Mouse (Mus musculus) neural tube, embryonic 15.5 days (tissue): Measurements from ENCODE around the gene Tbxa2r. TPM values are rescaled to one million over a fixed set of nuclear protein-coding genes. Genes with fewer than 3 reads are reported as not detected.

ENCODE experiments used
- ATAC-seq: fragments of 200-750 bp; cut with Nextera tagmentation; 2 replicates; pipeline ENCODE4 v1.8.0; 2017; ENCODE audit warnings: mild to moderate bottlenecking, moderate TSS enrichment, moderate library complexity; ENCODE audit not compliant: low FRiP score
- H3K27ac ChIP-seq: fragments of 300-500 bp; sonication (generic); replicated peaks from 2 replicates; pipeline ENCODE4 v1.5.1; 2015; ENCODE audit warnings: mild to moderate bottlenecking, inconsistent platforms
- H3K27me3 ChIP-seq: fragments of 300-500 bp; sonication (generic); replicated peaks from 2 replicates; pipeline ENCODE4 v1.6.1; 2015; ENCODE audit warnings: inconsistent platforms
- H3K36me3 ChIP-seq: fragments of 300-500 bp; sonication (generic); 2 replicates; pipeline ENCODE4 v1.6.1; 2015; ENCODE audit warnings: inconsistent platforms
- H3K4me1 ChIP-seq: fragments of 300-500 bp; sonication (generic); 2 replicates; pipeline ENCODE4 v1.6.1; 2015; ENCODE audit warnings: inconsistent platforms
- H3K4me2 ChIP-seq: fragments of 300-500 bp; sonication (generic); 2 replicates; pipeline ENCODE4 v1.6.1; 2015; ENCODE audit warnings: inconsistent platforms, mild to moderate bottlenecking, moderate library complexity
- H3K4me3 ChIP-seq: fragments of 300-500 bp; sonication (generic); replicated peaks from 2 replicates; pipeline ENCODE4 v1.5.1; 2015; ENCODE audit warnings: mild to moderate bottlenecking, inconsistent platforms
- H3K9ac ChIP-seq: fragments of 300-500 bp; sonication (generic); replicated peaks from 2 replicates; pipeline ENCODE4 v1.6.1; 2015; ENCODE audit warnings: mild to moderate bottlenecking, inconsistent platforms
- H3K9me3 ChIP-seq: fragments of 300-500 bp; sonication (generic); replicated peaks from 2 replicates; pipeline ENCODE4 v1.6.1; 2016; ENCODE audit warnings: inconsistent platforms
- WGBS: fragments of 180-500 bp; shearing (Covaris S2); methylation state at CpG from one replicate; pipeline ENCODE4 v1.1.7; 2015; ENCODE audit warnings: mixed read lengths; 5-methylcytosine and 5-hydroxymethylcytosine counted together
- polyA plus RNA-seq: library from polyadenylated mRNA; unstranded; fragments of >200 nt; fragmentation: Nextera tagmentation; extraction: Ambion mirVana; gene quantifications from 2 replicates; pipeline ENCODE4 v1.2.1, GENCODE M21; 2015

The Tbxa2r gene
- polyA plus RNA-seq, 1 experiment from 2014 or later: 5.5 TPM

GRCm38 (mm10) chr10:81379809-81380378 lies 51.4 kb downstream of the Tbxa2r start:
- H3K4me2 ChIP-seq: no peak overlapping the region
- ATAC-seq: no peak
- H3K27ac ChIP-seq: no peak overlapping the region
- peaks cover 36% of the 10 kb centered on the region for H3K4me1 ChIP-seq
- H3K9ac ChIP-seq: no peak overlapping the region
- WGBS: 91% methylated on average over 6 of the region's 6 CpGs
- H3K9me3 ChIP-seq: no peaks in the 10 kb centered on the region
- no peak overlapping the region for H3K4me3 ChIP-seq
- H3K27me3 ChIP-seq: no peaks in the 10 kb centered on the region
- 0 out of 2 replicates have a peak, but pooled peaks cover 4% of the 10 kb centered on the region for H3K36me3 ChIP-seq

DNA sequence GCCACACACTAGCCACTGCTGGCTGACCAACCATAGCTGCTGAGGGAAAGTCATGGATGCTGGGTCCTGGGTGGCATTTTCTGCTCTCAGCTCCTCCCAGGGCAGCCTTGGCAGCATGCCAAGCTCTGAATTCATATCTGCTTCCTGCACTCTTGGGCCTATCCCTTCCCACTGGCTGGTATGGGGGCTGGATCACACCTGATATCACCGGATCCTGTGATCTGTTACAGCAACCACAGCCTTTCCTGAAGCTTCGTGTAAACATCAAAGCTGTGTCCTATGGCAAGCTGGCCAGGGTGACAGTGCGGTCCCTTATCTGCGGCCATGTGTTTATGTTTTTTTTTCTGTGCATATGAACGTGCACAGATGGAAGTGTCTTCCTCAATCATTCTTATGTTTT lies 53.5 kb downstream of the Tbxa2r start:
- no peak overlapping the region for H3K27ac ChIP-seq
- H3K4me2 ChIP-seq: no peak overlapping the region
- H3K27me3 ChIP-seq: no peaks in the 10 kb centered on the region
- peaks cover 12% of the 10 kb centered on the region for H3K36me3 ChIP-seq
- no peak for ATAC-seq
- no peak overlapping the region for H3K9ac ChIP-seq
- H3K4me1 ChIP-seq: peaks cover 31% of the 10 kb centered on the region
- H3K4me3 ChIP-seq: no peak overlapping the region
- H3K9me3 ChIP-seq: no peaks in the 10 kb centered on the region
- WGBS: 89% methylated on average over 5 of the region's 5 CpGs

- no peaks in the 10 kb centered on the region for H3K9me3 ChIP-seq
- ATAC-seq: peak; percentile 92
- peak within 1 kb of the TSS; percentile 86 for H3K27ac ChIP-seq
- no peaks in the 10 kb centered on the region for H3K27me3 ChIP-seq
- peak within 1 kb of the TSS; percentile 96 for H3K4me3 ChIP-seq
- H3K4me2 ChIP-seq: peak within 1 kb of the TSS; percentile 97
- peak within 1 kb of the TSS; percentile 79 for H3K9ac ChIP-seq
- peaks cover 22% of the 10 kb centered on the region for H3K4me1 ChIP-seq
- peaks cover 29% of the 10 kb centered on the region for H3K36me3 ChIP-seq
- WGBS: 8% methylated on average over 54 of the region's 54 CpGs
Observed at GRCm38 (mm10) chr10:81383802-81384604, 55.5 kb downstream of the Tbxa2r start, which contains the start of the genes Dohh and Gm48551. Gene Dohh (plus strand): TSS chr10:81384428. Gene Gm48551 (plus strand): TSS chr10:81384466.

DNA sequence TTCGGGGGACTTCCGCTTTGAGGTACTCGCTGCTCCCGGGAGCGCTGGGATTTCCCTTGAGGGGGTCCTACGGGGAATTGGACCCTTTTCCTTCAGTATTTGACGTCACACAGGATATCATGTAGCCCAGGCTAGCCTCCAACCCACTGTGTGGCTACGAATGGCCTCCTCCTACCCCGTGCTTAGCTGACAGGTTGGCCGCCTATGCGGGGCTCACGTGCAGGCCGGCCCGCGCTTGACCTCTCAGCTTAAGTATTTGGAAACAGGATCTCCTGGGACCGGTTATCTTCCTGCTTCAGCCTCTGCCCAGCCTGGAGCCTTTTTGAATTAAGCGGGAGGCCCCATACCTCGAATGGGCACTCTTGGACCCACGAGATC lies 56.1 kb downstream of the Tbxa2r start:
- Histone ChIP-seq H3K36me3 (peaks cover 29% of the 10 kb centered on the region), H3K27ac (peak overlapping the region; percentile 86), H3K4me3 (peak overlapping the region; percentile 96), H3K4me1 (peaks cover 23% of the 10 kb centered on the region), H3K9ac (peak overlapping the region; percentile 79), H3K9me3 (no peaks in the 10 kb centered on the region), H3K27me3 (no peaks in the 10 kb centered on the region), H3K4me2 (peak overlapping the region; percentile 97)
- 0% methylated on average over 19 of the region's 19 CpGs for WGBS
- ATAC-seq: peak; percentile 25

Other genes with a start within 250 kb of the Tbxa2r start
- gene Creb3l3, start 229.9 kb upstream of the Tbxa2r start, polyA plus RNA-seq: 0.38 and 0.56 TPM in 2 replicates
- gene Map2k2, start 222.8 kb upstream of the Tbxa2r start, polyA plus RNA-seq: 227 and 241 TPM in 2 replicates
- 14.8 and 21.0 TPM in 2 replicates for gene Zbtb7a, start 193.5 kb upstream of the Tbxa2r start, polyA plus RNA-seq
- 52.8 and 57.3 TPM in 2 replicates for gene Pias4, start 160.8 kb upstream of the Tbxa2r start, polyA plus RNA-seq
- 493 and 549 TPM in 2 replicates for gene Eef2, start 152.1 kb upstream of the Tbxa2r start, polyA plus RNA-seq
- 65.7 and 70.4 TPM in 2 replicates for gene Dapk3, start 145.7 kb upstream of the Tbxa2r start, polyA plus RNA-seq
- not detected in 2 replicates for gene 4930442H23Rik, start 144.9 kb upstream of the Tbxa2r start, polyA plus RNA-seq
- gene Nmrk2, start 126.7 kb upstream of the Tbxa2r start, polyA plus RNA-seq: 0.17 and 0.26 TPM in 2 replicates
- 64.8 and 91.1 TPM in 2 replicates for gene Atcay, start 97.9 kb upstream of the Tbxa2r start, polyA plus RNA-seq
- 27.1 and 31.9 TPM in 2 replicates for gene Zfr2, start 95.6 kb upstream of the Tbxa2r start, polyA plus RNA-seq
- gene Matk, start 75.8 kb upstream of the Tbxa2r start, polyA plus RNA-seq: 37.1 and 48.3 TPM in 2 replicates
- gene Mrpl54, start 61.8 kb upstream of the Tbxa2r start, polyA plus RNA-seq: 155 and 160 TPM in 2 replicates
- gene Apba3, start 61.8 kb upstream of the Tbxa2r start, polyA plus RNA-seq: 38.0 and 39.1 TPM in 2 replicates
- gene Tjp3, start 37.1 kb upstream of the Tbxa2r start, polyA plus RNA-seq: 4.1 and 7.9 TPM in 2 replicates
- 116 and 124 TPM in 2 replicates for gene Pip5k1c, start 35.8 kb upstream of the Tbxa2r start, polyA plus RNA-seq
- gene Cactin, start 7.6 kb upstream of the Tbxa2r start, polyA plus RNA-seq: 27.8 and 34.0 TPM in 2 replicates
- gene Gipc3, start 14.5 kb downstream of the Tbxa2r start, polyA plus RNA-seq: not detected in 2 replicates
- 31.0 and 48.9 TPM in 2 replicates for gene Hmg20b, start 21.7 kb downstream of the Tbxa2r start, polyA plus RNA-seq
- 22.9 and 29.4 TPM in 2 replicates for gene Mfsd12, start 28.8 kb downstream of the Tbxa2r start, polyA plus RNA-seq
- 1.3 and 1.5 TPM in 2 replicates for gene 4930404N11Rik, start 37.1 kb downstream of the Tbxa2r start, polyA plus RNA-seq
- gene Fzr1, start 49.8 kb downstream of the Tbxa2r start, polyA plus RNA-seq: 132 and 146 TPM in 2 replicates
- 101 TPM in 2 replicates for gene Dohh, start 55.7 kb downstream of the Tbxa2r start, polyA plus RNA-seq
- gene Gm48551, start 55.7 kb downstream of the Tbxa2r start, polyA plus RNA-seq: 5.7 and 7.2 TPM in 2 replicates
- 3.4 and 3.6 TPM in 2 replicates for gene Gm48552, start 60.3 kb downstream of the Tbxa2r start, polyA plus RNA-seq
- gene Smim24, start 64.3 kb downstream of the Tbxa2r start, polyA plus RNA-seq: 2.5 and 9.3 TPM in 2 replicates
- 35.0 and 35.8 TPM in 2 replicates for gene Nfic, start 126.9 kb downstream of the Tbxa2r start, polyA plus RNA-seq
- gene Celf5, start 154.0 kb downstream of the Tbxa2r start, polyA plus RNA-seq: 54.8 and 62.5 TPM in 2 replicates
- gene Ncln, start 167.7 kb downstream of the Tbxa2r start, polyA plus RNA-seq: 68.5 and 70.3 TPM in 2 replicates
- gene S1pr4, start 171.4 kb downstream of the Tbxa2r start, polyA plus RNA-seq: 0.69 and 2.1 TPM in 2 replicates
- gene Gna15, start 195.5 kb downstream of the Tbxa2r start, polyA plus RNA-seq: 1.7 and 2.6 TPM in 2 replicates
- gene Gna11, start 216.5 kb downstream of the Tbxa2r start, polyA plus RNA-seq: 91.1 and 102 TPM in 2 replicates
- gene Aes, start 230.8 kb downstream of the Tbxa2r start, polyA plus RNA-seq: 771 and 825 TPM in 2 replicates
- 41.8 and 49.9 TPM in 2 replicates for gene Tle2, start 245.8 kb downstream of the Tbxa2r start, polyA plus RNA-seq